Mouse (Mus musculus) inflammation-experienced regulatory T-cells (primary cell): ENCODE data around the gene C1qa. TPM values are rescaled to one million over a fixed set of nuclear protein-coding genes. Genes with fewer than 3 reads are reported as not detected.

Source experiments
- polyA plus RNA-seq, 2 experiments: library from polyadenylated mRNA; unstranded; fragments of 100-300 nt; shearing (Covaris generic); gene quantifications; one replicate each; pipeline ENCODE4 v1.2.1; 2017

C1qa gene
- polyA plus RNA-seq: 10 to 100 TPM in 1 of 2 experiments, 1 to 10 TPM in 1; 2.1 to 18.9 TPM

GRCm38 (mm10) chr4:136898637-136899036 lies at the start of gene C1qa:
Gene C1qa (minus strand): TSS chr4:136898803.

GRCm38 (mm10) chr4:136892811-136893210 lies 5.8 kb downstream of the C1qa start, which contains the start of gene C1qc:
Gene C1qc (minus strand): TSS chr4:136893065.

GRCm38 (mm10) chr4:136886101-136886500 lies 12.5 kb downstream of the C1qa start, which contains the start of gene C1qb:
Gene C1qb (minus strand): TSS chr4:136886187.

Other genes with a start within 250 kb of the C1qa start
- gene Ephb2, start 62.8 kb downstream of the C1qa start, polyA plus RNA-seq: 1 to 10 TPM in 1 of 2 experiments, under 1 TPM in 1; 0.12 to 2.1 TPM
- gene C1qb, start 12.6 kb downstream of the C1qa start, polyA plus RNA-seq: 10 to 100 TPM in 1 of 2 experiments, 1 to 10 TPM in 1; 1.6 to 21.4 TPM
- 10 to 100 TPM in 1 of 2 experiments, under 1 TPM in 1; 0.95 to 17.4 TPM for gene C1qc, start 5.7 kb downstream of the C1qa start, polyA plus RNA-seq
- gene Epha8, start 58.0 kb upstream of the C1qa start, polyA plus RNA-seq: not detected
- gene Zbtb40, start 150.0 kb upstream of the C1qa start, polyA plus RNA-seq: 10 to 100 TPM in 1 of 2 experiments, 1 to 10 TPM in 1; 9.3 to 11.2 TPM